Mouse (Mus musculus) liver, embryonic 15.5 days (tissue): ENCODE results near the gene Morc2a. TPM values are rescaled to one million over a fixed set of nuclear protein-coding genes. Genes with fewer than 3 reads are reported as not detected.
A peak's percentile ranks its signal among the peaks of the same experiment; 100 is the strongest.

ENCODE experiments used
- ATAC-seq: fragments of 200-750 bp; cut with Nextera tagmentation; 2 replicates; pipeline ENCODE4 v1.8.0; 2017; ENCODE audit warnings: moderate number of reproducible peaks, mild to moderate bottlenecking, moderate library complexity; ENCODE audit not compliant: insufficient read depth
- H3K27ac ChIP-seq: fragments of 300-500 bp; sonication (generic); replicated peaks from 2 replicates; pipeline ENCODE4 v1.5.1; 2015; ENCODE audit warnings: mild to moderate bottlenecking, inconsistent platforms
- H3K27me3 ChIP-seq: fragments of 300-500 bp; sonication (generic); 2 replicates; pipeline ENCODE4 v1.6.1; 2015; ENCODE audit warnings: mild to moderate bottlenecking, inconsistent platforms
- H3K36me3 ChIP-seq: fragments of 300-500 bp; sonication (generic); replicated peaks from 2 replicates; pipeline ENCODE4 v1.6.1; 2015; ENCODE audit warnings: moderate library complexity, mild to moderate bottlenecking, inconsistent platforms
- H3K4me1 ChIP-seq: fragments of 300-500 bp; sonication (generic); replicated peaks from 2 replicates; pipeline ENCODE4 v1.6.1; 2015; ENCODE audit warnings: inconsistent platforms
- H3K4me2 ChIP-seq: fragments of 300-500 bp; sonication (generic); 2 replicates; pipeline ENCODE4 v1.6.1; 2015; ENCODE audit warnings: moderate library complexity, mild to moderate bottlenecking, inconsistent platforms
- H3K4me3 ChIP-seq: fragments of 300-500 bp; sonication (generic); replicated peaks from 2 replicates; pipeline ENCODE4 v1.5.1; 2015; ENCODE audit warnings: mild to moderate bottlenecking, inconsistent platforms
- H3K9ac ChIP-seq: fragments of 300-500 bp; sonication (generic); 2 replicates; pipeline ENCODE4 v1.6.1; 2015; ENCODE audit warnings: moderate library complexity, mild to moderate bottlenecking, inconsistent platforms
- H3K9me3 ChIP-seq: fragments of 300-500 bp; sonication (generic); replicated peaks from 2 replicates; pipeline ENCODE4 v1.6.1; 2016; ENCODE audit warnings: inconsistent platforms
- WGBS: fragments of 180-500 bp; shearing (Covaris S2); methylation state at CpG from one replicate; pipeline ENCODE4 v1.1.7; 2015; ENCODE audit warnings: mixed read lengths; ENCODE audit not compliant: insufficient replicate concordance; 5-methylcytosine and 5-hydroxymethylcytosine counted together
- polyA plus RNA-seq: library from polyadenylated mRNA; unstranded; fragments of >200 nt; fragmentation: Nextera tagmentation; extraction: Ambion mirVana; gene quantifications from 2 replicates; pipeline ENCODE4 v1.2.1, GENCODE M21; 2015

The Morc2a gene
- polyA plus RNA-seq, 1 experiment from 2014 or later, result 5.5 TPM

DNA sequence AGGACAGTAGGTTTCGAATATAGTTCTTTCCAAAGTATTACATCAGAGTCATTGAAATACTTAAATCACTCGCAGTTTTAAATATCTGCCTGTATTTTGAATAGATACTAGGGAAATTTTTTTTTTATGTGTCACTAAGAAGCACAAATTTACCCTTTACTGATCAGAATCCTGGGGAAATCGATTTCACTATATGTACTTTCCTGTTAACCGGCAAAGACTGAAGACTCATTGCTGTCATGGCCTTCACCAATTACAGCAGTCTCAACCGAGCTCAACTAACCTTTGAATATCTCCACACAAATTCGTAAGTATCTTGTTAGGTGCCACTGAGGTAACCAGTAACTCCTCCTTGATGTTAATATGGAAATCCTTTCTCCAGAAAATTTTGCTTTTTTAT is 1.1 kb downstream of the Morc2a start:
- peaks cover 14% of the 10 kb centered on the region for H3K36me3 ChIP-seq
- H3K4me1 ChIP-seq, result peaks cover 34% of the 10 kb centered on the region
- WGBS, result 88% methylated on average over 6 of the region's 6 CpGs
- H3K27ac ChIP-seq, result no peak overlapping the region
- H3K4me2 ChIP-seq, result peak overlapping the region; percentile 95
- no peak for ATAC-seq
- H3K9ac ChIP-seq, result peak overlapping the region; percentile 78
- no peaks in the 10 kb centered on the region for H3K27me3 ChIP-seq
- no peaks in the 10 kb centered on the region for H3K9me3 ChIP-seq
- peak overlapping the region; percentile 86 for H3K4me3 ChIP-seq

DNA sequence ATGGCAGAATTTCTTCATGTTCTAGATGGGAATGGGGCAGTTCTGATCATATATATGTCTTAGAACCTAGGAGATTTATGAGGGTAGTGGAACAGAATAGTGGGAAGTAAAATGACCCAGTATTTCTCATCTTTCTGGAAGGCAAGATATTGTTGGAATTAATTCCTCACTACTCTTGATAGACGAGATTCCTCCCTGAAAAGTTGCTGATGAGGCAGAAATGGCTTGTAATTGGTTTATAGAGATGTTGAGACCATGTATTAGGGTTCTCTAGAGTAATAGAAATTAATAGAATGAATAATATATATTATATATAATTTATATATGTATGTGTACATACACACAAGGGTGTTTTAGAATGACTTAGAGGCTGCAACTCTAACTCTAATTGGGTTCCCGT is 13.0 kb downstream of the Morc2a start:
- H3K4me3 ChIP-seq, result no peak overlapping the region
- no peaks in the 10 kb centered on the region for H3K9me3 ChIP-seq
- no peaks in the 10 kb centered on the region for H3K4me1 ChIP-seq
- WGBS, result 81% methylated on average over 2 of the region's 2 CpGs
- ATAC-seq, result no peak
- H3K27ac ChIP-seq, result no peak overlapping the region
- no peak overlapping the region for H3K4me2 ChIP-seq
- H3K36me3 ChIP-seq, result peaks cover 36% of the 10 kb centered on the region
- no peaks in the 10 kb centered on the region for H3K27me3 ChIP-seq
- no peak overlapping the region for H3K9ac ChIP-seq

- Histone ChIP-seq H3K4me2 (no peak overlapping the region), H3K36me3 (peaks cover 57% of the 10 kb centered on the region), H3K4me3 (no peak overlapping the region), H3K27ac (no peak overlapping the region), H3K9ac (no peak overlapping the region), H3K9me3 (no peaks in the 10 kb centered on the region), H3K4me1 (no peaks in the 10 kb centered on the region), H3K27me3 (no peaks in the 10 kb centered on the region)
- 79% methylated on average over 3 of the region's 3 CpGs for WGBS
- ATAC-seq, result no peak
Measured at GRCm38 (mm10) chr11:3667506-3667905, 18.5 kb downstream of the Morc2a start.

- Histone ChIP-seq H3K36me3 (peaks cover 64% of the 10 kb centered on the region), H3K9me3 (no peaks in the 10 kb centered on the region), H3K9ac (no peak overlapping the region), H3K4me2 (no peak overlapping the region), H3K4me3 (no peak overlapping the region), H3K27ac (no peak overlapping the region), H3K4me1 (no peaks in the 10 kb centered on the region), H3K27me3 (no peaks in the 10 kb centered on the region)
- ATAC-seq, result no peak
- 76% methylated on average over 2 of the region's 2 CpGs for WGBS
Measured at GRCm38 (mm10) chr11:3668768-3669167, 19.8 kb downstream of the Morc2a start.

DNA sequence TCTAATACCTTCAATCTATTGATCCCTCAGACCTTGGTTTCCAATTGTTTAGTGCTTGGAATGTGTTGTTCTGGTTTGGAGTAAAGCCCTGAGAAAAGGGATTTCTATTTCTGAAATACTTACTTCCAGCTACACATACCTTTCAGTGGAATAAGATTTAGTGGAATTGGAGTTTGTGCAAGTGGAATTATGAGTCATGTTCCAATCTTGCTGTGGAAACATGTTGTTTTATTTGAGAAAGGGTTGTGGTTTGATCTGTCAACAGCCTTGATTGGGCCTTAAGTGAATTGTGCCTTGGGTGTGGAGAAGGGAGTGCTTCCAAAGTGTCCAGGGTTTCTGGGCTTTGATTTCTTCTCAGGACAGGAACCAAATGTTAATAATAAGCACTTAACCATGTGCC is 20.9 kb downstream of the Morc2a start:
- H3K9me3 ChIP-seq, result no peaks in the 10 kb centered on the region
- H3K9ac ChIP-seq, result no peak overlapping the region
- no peaks in the 10 kb centered on the region for H3K27me3 ChIP-seq
- no peak overlapping the region for H3K4me2 ChIP-seq
- no peak overlapping the region for H3K4me3 ChIP-seq
- H3K4me1 ChIP-seq, result no peaks in the 10 kb centered on the region
- H3K36me3 ChIP-seq, result peaks cover 65% of the 10 kb centered on the region
- no peak overlapping the region for H3K27ac ChIP-seq
- ATAC-seq, result no peak

GRCm38 (mm10) chr11:3671000-3671628 is 22.1 kb downstream of the Morc2a start:
- Histone ChIP-seq H3K4me2 (no peak overlapping the region), H3K36me3 (peaks cover 70% of the 10 kb centered on the region), H3K9ac (no peak overlapping the region), H3K27ac (no peak overlapping the region), H3K4me1 (no peaks in the 10 kb centered on the region), H3K9me3 (no peaks in the 10 kb centered on the region), H3K27me3 (no peaks in the 10 kb centered on the region), H3K4me3 (no peak overlapping the region)
- ATAC-seq, result no peak
- WGBS, result 78% methylated on average over 1 of the region's 1 CpGs

DNA sequence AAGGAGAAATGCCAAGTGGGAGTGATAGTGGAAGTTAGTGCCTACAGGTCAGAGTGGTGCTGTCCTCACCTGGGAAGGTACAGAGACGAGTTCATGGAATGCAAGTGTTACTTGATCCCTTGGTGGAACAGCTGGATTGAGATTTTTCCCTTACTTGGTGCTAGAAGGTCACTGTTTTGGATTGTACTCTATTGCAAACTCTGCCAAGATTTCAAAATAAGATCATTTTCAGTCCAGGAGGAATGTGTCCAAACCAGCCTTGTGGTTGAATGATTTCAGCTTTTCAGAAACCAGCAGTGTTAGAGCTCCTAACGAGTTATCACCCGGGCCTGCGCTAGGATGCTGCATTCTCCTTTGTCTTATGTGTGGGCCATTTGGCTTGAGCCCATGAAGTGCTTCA is 25.6 kb downstream of the Morc2a start:
- Histone ChIP-seq H3K9ac (no peak overlapping the region), H3K36me3 (peaks cover 84% of the 10 kb centered on the region), H3K27ac (no peak overlapping the region), H3K4me2 (no peak overlapping the region), H3K4me3 (no peak overlapping the region), H3K4me1 (no peaks in the 10 kb centered on the region), H3K27me3 (no peaks in the 10 kb centered on the region), H3K9me3 (no peaks in the 10 kb centered on the region)
- no peak for ATAC-seq
- 87% methylated on average over 4 of the region's 4 CpGs for WGBS

DNA sequence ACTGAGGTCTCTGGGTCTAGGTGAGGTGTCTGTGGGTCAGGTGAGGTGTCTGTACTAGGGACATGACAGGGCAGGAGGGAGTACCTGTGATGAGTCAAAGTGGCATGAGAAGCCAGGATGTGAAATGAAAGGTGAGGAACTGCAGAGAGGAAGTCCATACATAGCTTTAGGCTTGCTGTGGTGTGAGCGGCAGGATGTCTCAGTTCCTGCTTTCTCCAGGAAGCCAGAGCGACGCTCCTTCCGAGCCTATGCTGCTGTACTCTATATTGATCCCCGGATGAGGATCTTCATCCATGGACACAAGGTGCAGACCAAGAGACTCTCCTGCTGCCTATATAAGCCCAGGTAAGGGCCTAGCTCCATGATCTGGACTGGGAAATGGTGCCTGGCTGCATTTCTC is 27.4 kb downstream of the Morc2a start:
- H3K4me1 ChIP-seq, result no peaks in the 10 kb centered on the region
- H3K9ac ChIP-seq, result no peak overlapping the region
- ATAC-seq, result no peak
- H3K27ac ChIP-seq, result no peak overlapping the region
- H3K36me3 ChIP-seq, result peaks cover 94% of the 10 kb centered on the region
- no peaks in the 10 kb centered on the region for H3K9me3 ChIP-seq
- no peak overlapping the region for H3K4me3 ChIP-seq
- 69% methylated on average over 5 of the region's 5 CpGs for WGBS
- no peak overlapping the region for H3K4me2 ChIP-seq
- no peaks in the 10 kb centered on the region for H3K27me3 ChIP-seq

GRCm38 (mm10) chr11:3677204-3677603 is 28.2 kb downstream of the Morc2a start:
- Histone ChIP-seq H3K4me2 (no peak overlapping the region), H3K4me3 (no peak overlapping the region), H3K27me3 (no peaks in the 10 kb centered on the region), H3K36me3 (peaks cover 92% of the 10 kb centered on the region), H3K9ac (no peak overlapping the region), H3K27ac (no peak overlapping the region), H3K9me3 (no peaks in the 10 kb centered on the region), H3K4me1 (no peaks in the 10 kb centered on the region)
- no peak for ATAC-seq
- WGBS, result 60% methylated on average over 6 of the region's 6 CpGs

GRCm38 (mm10) chr11:3679771-3680170 is 30.8 kb downstream of the Morc2a start:
- Histone ChIP-seq H3K9me3 (no peaks in the 10 kb centered on the region), H3K36me3 (peaks cover 89% of the 10 kb centered on the region), H3K27ac (no peak overlapping the region), H3K27me3 (no peaks in the 10 kb centered on the region), H3K4me2 (no peak overlapping the region), H3K4me3 (no peak overlapping the region), H3K9ac (no peak overlapping the region), H3K4me1 (no peaks in the 10 kb centered on the region)
- WGBS, result 86% methylated on average over 3 of the region's 3 CpGs
- no peak for ATAC-seq

- Histone ChIP-seq H3K4me3 (no peak overlapping the region), H3K4me2 (no peak overlapping the region), H3K36me3 (peaks cover 90% of the 10 kb centered on the region), H3K9ac (no peak overlapping the region), H3K9me3 (no peaks in the 10 kb centered on the region), H3K4me1 (no peaks in the 10 kb centered on the region), H3K27me3 (no peaks in the 10 kb centered on the region), H3K27ac (no peak overlapping the region)
- 80% methylated on average over 11 of the region's 11 CpGs for WGBS
- ATAC-seq, result no peak
Measured at GRCm38 (mm10) chr11:3683696-3684095, 34.7 kb downstream of the Morc2a start.

DNA sequence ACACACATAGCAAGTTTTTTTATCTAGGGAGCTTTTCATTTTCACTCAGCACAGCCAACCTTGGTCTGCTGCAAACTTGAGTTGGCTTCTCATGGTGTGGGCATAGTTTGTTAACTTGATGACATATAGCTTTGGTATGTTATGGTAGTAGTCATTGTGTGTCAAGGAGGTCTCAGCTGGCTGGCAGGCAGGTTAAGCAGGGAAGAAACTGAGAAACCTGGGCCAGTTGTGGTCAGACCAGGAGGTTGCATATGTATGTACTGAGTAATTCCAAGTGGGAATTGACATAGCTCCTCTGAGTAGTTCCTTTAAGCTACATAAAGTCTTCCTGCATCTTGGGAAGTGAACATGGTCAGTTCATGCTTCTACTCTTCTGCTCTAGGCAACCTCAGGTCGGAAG is 35.2 kb downstream of the Morc2a start:
- no peaks in the 10 kb centered on the region for H3K9me3 ChIP-seq
- H3K9ac ChIP-seq, result no peak overlapping the region
- peaks cover 91% of the 10 kb centered on the region for H3K36me3 ChIP-seq
- no peak for ATAC-seq
- no peaks in the 10 kb centered on the region for H3K4me1 ChIP-seq
- no peak overlapping the region for H3K27ac ChIP-seq
- no peak overlapping the region for H3K4me2 ChIP-seq
- no peaks in the 10 kb centered on the region for H3K27me3 ChIP-seq
- H3K4me3 ChIP-seq, result no peak overlapping the region
- 71% methylated on average over 1 of the region's 1 CpGs for WGBS
